Mouse (Mus musculus) megakaryocyte, embryonic 14.5 days (primary cell): ENCODE measurements at regions not wholly inside any gene's neighbourhood (a gene's known extent, or its start where the extent isn't known, plus 50 kb on each side); places are given as distances from the start of the nearest gene placed in this dataset.

Experiments used
- FLI1 ChIP-seq: IDR thresholded peaks from 2 replicates; pipeline ENCODE4 v1.6.1; 2012; ENCODE audit warnings: low read length, inconsistent platforms, mixed read lengths
- GATA1 ChIP-seq: IDR thresholded peaks from 3 replicates; pipeline ENCODE4 v1.6.1; 2012; ENCODE audit warnings: mixed read lengths, low read length, inconsistent platforms, borderline replicate concordance

- TF ChIP-seq GATA1 (no peak), FLI1 (no peak)
Measured at GRCm38 (mm10) chr15:38586594-38586993, 1161.2 kb downstream of the 4930447A16Rik start.
